Mouse (Mus musculus): Measurements from ENCODE around the gene Lgr6.

- TF ChIP-seq NANOG (IDR thresholded peaks at IDR 0.05; ENCODE audit: borderline replicate concordance, low read length) (no peak), CTCF (conservative IDR thresholded peaks at IDR 0.05; ENCODE audit: low read length) (no peak), POU5F1 (IDR thresholded peaks at IDR 0.05; ENCODE audit: borderline replicate concordance, low read length) (no peak)
Measured at GRCm38 (mm10) chr1:134938233-134938632, 166.8 kb downstream of the Lgr6 start.

Measured in E14TG2a.4 (cell line).